Mouse (Mus musculus): ENCODE measurements at regions not wholly inside any gene's neighbourhood (a gene's known extent, or its start where the extent isn't known, plus 50 kb on each side); places are given as distances from the start of the nearest gene placed in this dataset.
A peak's percentile ranks its signal among the peaks of the same experiment; 100 is the strongest.

GRCm38 (mm10) chr16:70019564-70019963 is 156.0 kb upstream of the Speer2 start:
- Histone ChIP-seq H3K4me2 (no peak overlapping the region), H3K27me3 (no peaks in the 10 kb centered on the region), H3K9me3 (no peaks in the 10 kb centered on the region), H3K4me1 (no peaks in the 10 kb centered on the region), H3K4me3 (no peak overlapping the region), H3K27ac (no peak overlapping the region), H3K9ac (no peak overlapping the region), H3K36me3 (no peaks in the 10 kb centered on the region)
- 89% methylated on average over 2 of the region's 2 CpGs for WGBS
- ATAC-seq (ENCODE audit: insufficient number of reproducible peaks, insufficient read depth, low FRiP score, low TSS enrichment, low read depth), result no peak

- WGBS, result 82% methylated on average over 7 of the region's 7 CpGs
- Histone ChIP-seq H3K9ac (no peak overlapping the region), H3K4me2 (no peak overlapping the region), H3K4me3 (no peak overlapping the region), H3K27ac (no peak overlapping the region), H3K36me3 (no peaks in the 10 kb centered on the region), H3K4me1 (no peaks in the 10 kb centered on the region), H3K9me3 (no peaks in the 10 kb centered on the region), H3K27me3 (no peaks in the 10 kb centered on the region)
- ATAC-seq (ENCODE audit: insufficient number of reproducible peaks, insufficient read depth, low FRiP score, low TSS enrichment, low read depth), result no peak
Observed at GRCm38 (mm10) chr16:70021436-70021835, 157.9 kb upstream of the Speer2 start.

GRCm38 (mm10) chr16:70028649-70029048 is 165.1 kb upstream of the Speer2 start:
- Histone ChIP-seq H3K27ac (no peak overlapping the region), H3K36me3 (no peaks in the 10 kb centered on the region), H3K4me2 (no peak overlapping the region), H3K9ac (no peak overlapping the region), H3K9me3 (no peaks in the 10 kb centered on the region), H3K27me3 (no peaks in the 10 kb centered on the region), H3K4me3 (no peak overlapping the region), H3K4me1 (no peaks in the 10 kb centered on the region)
- ATAC-seq (ENCODE audit: insufficient number of reproducible peaks, insufficient read depth, low FRiP score, low TSS enrichment, low read depth), result no peak
- WGBS, result 77% methylated on average over 13 of the region's 13 CpGs

GRCm38 (mm10) chr16:70045547-70045946 is 182.0 kb upstream of the Speer2 start:
- Histone ChIP-seq H3K9me3 (no peaks in the 10 kb centered on the region), H3K9ac (no peak overlapping the region), H3K27me3 (no peaks in the 10 kb centered on the region), H3K4me1 (no peaks in the 10 kb centered on the region), H3K4me2 (no peak overlapping the region), H3K27ac (no peak overlapping the region), H3K36me3 (no peaks in the 10 kb centered on the region), H3K4me3 (no peak overlapping the region)
- no peak for ATAC-seq (ENCODE audit: insufficient number of reproducible peaks, insufficient read depth, low FRiP score, low TSS enrichment, low read depth)

GRCm38 (mm10) chr16:70046009-70046408 is 182.5 kb upstream of the Speer2 start:
- Histone ChIP-seq H3K4me2 (no peak overlapping the region), H3K4me3 (no peak overlapping the region), H3K27me3 (no peaks in the 10 kb centered on the region), H3K27ac (no peak overlapping the region), H3K36me3 (no peaks in the 10 kb centered on the region), H3K9ac (no peak overlapping the region), H3K4me1 (no peaks in the 10 kb centered on the region), H3K9me3 (no peaks in the 10 kb centered on the region)
- 67% methylated on average over 4 of the region's 4 CpGs for WGBS
- no peak for ATAC-seq (ENCODE audit: insufficient number of reproducible peaks, insufficient read depth, low FRiP score, low TSS enrichment, low read depth)

- Histone ChIP-seq H3K27ac (no peak overlapping the region), H3K27me3 (no peaks in the 10 kb centered on the region), H3K36me3 (no peaks in the 10 kb centered on the region), H3K9ac (no peak overlapping the region), H3K9me3 (no peaks in the 10 kb centered on the region), H3K4me2 (no peak overlapping the region), H3K4me1 (no peaks in the 10 kb centered on the region), H3K4me3 (no peak overlapping the region)
- 63% methylated on average over 2 of the region's 2 CpGs for WGBS
- no peak for ATAC-seq (ENCODE audit: insufficient number of reproducible peaks, insufficient read depth, low FRiP score, low TSS enrichment, low read depth)
Observed at GRCm38 (mm10) chr16:70049850-70050249, 186.3 kb upstream of the Speer2 start.

- no peaks in the 10 kb centered on the region for H3K9me3 ChIP-seq
- no peak overlapping the region for H3K9ac ChIP-seq
- no peaks in the 10 kb centered on the region for H3K36me3 ChIP-seq
- no peak overlapping the region for H3K27ac ChIP-seq
- no peak for ATAC-seq (ENCODE audit: insufficient number of reproducible peaks, insufficient read depth, low FRiP score, low TSS enrichment, low read depth)
- no peak overlapping the region for H3K4me3 ChIP-seq
- H3K27me3 ChIP-seq, result no peaks in the 10 kb centered on the region
- WGBS, result 88% methylated on average over 4 of the region's 4 CpGs
- no peak overlapping the region for H3K4me2 ChIP-seq
- H3K4me1 ChIP-seq, result no peaks in the 10 kb centered on the region
Observed at GRCm38 (mm10) chr16:70071471-70071870, 207.9 kb upstream of the Speer2 start.

- no peak for ATAC-seq (ENCODE audit: insufficient number of reproducible peaks, insufficient read depth, low FRiP score, low TSS enrichment, low read depth)
- Histone ChIP-seq H3K9me3 (no peaks in the 10 kb centered on the region), H3K4me3 (no peak overlapping the region), H3K27ac (no peak overlapping the region), H3K4me2 (no peak overlapping the region), H3K9ac (no peak overlapping the region), H3K36me3 (no peaks in the 10 kb centered on the region), H3K27me3 (no peaks in the 10 kb centered on the region), H3K4me1 (no peaks in the 10 kb centered on the region)
- 63% methylated on average over 2 of the region's 2 CpGs for WGBS
Observed at GRCm38 (mm10) chr16:70073740-70074139, 210.2 kb upstream of the Speer2 start.

- Histone ChIP-seq H3K9ac (no peak overlapping the region), H3K9me3 (no peaks in the 10 kb centered on the region), H3K36me3 (no peaks in the 10 kb centered on the region), H3K27ac (no peak overlapping the region), H3K27me3 (no peaks in the 10 kb centered on the region), H3K4me3 (no peak overlapping the region), H3K4me1 (peaks cover 5% of the 10 kb centered on the region), H3K4me2 (peak overlapping the region; percentile 25; the same call in 1 of the 2 replicates)
- WGBS, result 52% methylated on average over 10 of the region's 10 CpGs
- no peak for ATAC-seq (ENCODE audit: insufficient number of reproducible peaks, insufficient read depth, low FRiP score, low TSS enrichment, low read depth)
Observed at GRCm38 (mm10) chr16:70079497-70079896, 216.0 kb upstream of the Speer2 start.

- Histone ChIP-seq H3K4me2 (no peak overlapping the region), H3K4me1 (peaks cover 8% of the 10 kb centered on the region), H3K4me3 (no peak overlapping the region), H3K9ac (no peak overlapping the region), H3K36me3 (no peaks in the 10 kb centered on the region), H3K27me3 (no peaks in the 10 kb centered on the region), H3K9me3 (no peaks in the 10 kb centered on the region), H3K27ac (no peak overlapping the region)
- WGBS, result 68% methylated on average over 4 of the region's 4 CpGs
- ATAC-seq (ENCODE audit: insufficient number of reproducible peaks, insufficient read depth, low FRiP score, low TSS enrichment, low read depth), result no peak
Observed at GRCm38 (mm10) chr16:70091291-70091690, 222.5 kb upstream of the Gbe1 start.

- 73% methylated on average over 5 of the region's 5 CpGs for WGBS
Observed at GRCm38 (mm10) chr16:70091963-70092362, 221.8 kb upstream of the Gbe1 start.

GRCm38 (mm10) chr16:70093224-70093623 is 220.5 kb upstream of the Gbe1 start:
- H3K36me3 ChIP-seq, result no peaks in the 10 kb centered on the region
- H3K9me3 ChIP-seq, result no peaks in the 10 kb centered on the region
- H3K27ac ChIP-seq, result no peak overlapping the region
- H3K4me3 ChIP-seq, result no peak overlapping the region
- peaks cover 8% of the 10 kb centered on the region for H3K4me1 ChIP-seq
- ATAC-seq (ENCODE audit: insufficient number of reproducible peaks, insufficient read depth, low FRiP score, low TSS enrichment, low read depth), result no peak
- H3K4me2 ChIP-seq, result peak overlapping the region; percentile 5
- 8% methylated on average over 3 of the region's 3 CpGs for WGBS
- no peaks in the 10 kb centered on the region for H3K27me3 ChIP-seq
- no peak overlapping the region for H3K9ac ChIP-seq

More at GRCm38 (mm10) chr16:70091963-70092362, 221.8 kb upstream of the Gbe1 start:
- Histone ChIP-seq H3K36me3 (no peaks in the 10 kb centered on the region), H3K4me3 (no peak overlapping the region), H3K27me3 (no peaks in the 10 kb centered on the region), H3K4me1 (peaks cover 8% of the 10 kb centered on the region), H3K4me2 (no peak overlapping the region), H3K27ac (no peak overlapping the region), H3K9me3 (no peaks in the 10 kb centered on the region), H3K9ac (no peak overlapping the region)
- no peak for ATAC-seq (ENCODE audit: insufficient number of reproducible peaks, insufficient read depth, low FRiP score, low TSS enrichment, low read depth)

- no peak overlapping the region for H3K4me2 ChIP-seq
- H3K27me3 ChIP-seq, result no peaks in the 10 kb centered on the region
- no peaks in the 10 kb centered on the region for H3K36me3 ChIP-seq
- 85% methylated on average over 2 of the region's 2 CpGs for WGBS
- no peaks in the 10 kb centered on the region for H3K9me3 ChIP-seq
- peaks cover 8% of the 10 kb centered on the region for H3K4me1 ChIP-seq
- ATAC-seq (ENCODE audit: insufficient number of reproducible peaks, insufficient read depth, low FRiP score, low TSS enrichment, low read depth), result no peak
- no peak overlapping the region for H3K9ac ChIP-seq
- no peak overlapping the region for H3K27ac ChIP-seq
- H3K4me3 ChIP-seq, result no peak overlapping the region
Observed at GRCm38 (mm10) chr16:70095221-70095620, 218.5 kb upstream of the Gbe1 start.

Data from embryonic facial prominence, embryonic 13.5 days (tissue).